Mouse (Mus musculus): ENCODE data around the gene Nr6a1. TPM values are rescaled to one million over a fixed set of nuclear protein-coding genes. Genes with fewer than 3 reads are reported as not detected.

Gene Nr6a1
- polyA plus RNA-seq, 1 experiment from 2014 or later, result 5.2 TPM

- Histone ChIP-seq H3K4me1 (0 out of 2 replicates have a peak, but pooled peaks cover 5% of the 10 kb centered on the region), H3K4me3 (no peak overlapping the region), H3K36me3 (no peaks in the 10 kb centered on the region), H3K27me3 (replicated peaks) (peaks cover 56% of the 10 kb centered on the region), H3K9me3 (no peaks in the 10 kb centered on the region), H3K9ac (no peak overlapping the region), H3K4me2 (replicated peaks) (no peak overlapping the region), H3K27ac (no peak overlapping the region)
- WGBS, result 83% methylated on average over 9 of the region's 9 CpGs
- no peak for ATAC-seq (ENCODE audit: low FRiP score, low read depth)
These were observed 223.2 kb downstream of the Nr6a1 start for GRCm38 (mm10) chr2:38704336-38704735.

- Histone ChIP-seq H3K4me2 (replicated peaks) (no peak overlapping the region), H3K4me3 (no peak overlapping the region), H3K4me1 (peaks cover 17% of the 10 kb centered on the region), H3K27me3 (replicated peaks) (peaks cover 20% of the 10 kb centered on the region), H3K9me3 (no peaks in the 10 kb centered on the region), H3K27ac (no peak overlapping the region), H3K9ac (no peak overlapping the region), H3K36me3 (no peaks in the 10 kb centered on the region)
- 69% methylated on average over 5 of the region's 5 CpGs for WGBS
- ATAC-seq (ENCODE audit: low FRiP score, low read depth), result no peak
These were observed 227.3 kb downstream of the Nr6a1 start for GRCm38 (mm10) chr2:38700177-38700576.

- Histone ChIP-seq H3K27me3 (replicated peaks) (peaks cover 25% of the 10 kb centered on the region), H3K36me3 (no peaks in the 10 kb centered on the region), H3K4me3 (no peak overlapping the region), H3K27ac (no peak overlapping the region), H3K4me2 (replicated peaks) (no peak overlapping the region), H3K4me1 (peaks cover 17% of the 10 kb centered on the region), H3K9me3 (no peaks in the 10 kb centered on the region), H3K9ac (no peak overlapping the region)
- WGBS, result 88% methylated on average over 5 of the region's 5 CpGs
- ATAC-seq (ENCODE audit: low FRiP score, low read depth), result no peak
These were observed 228.9 kb downstream of the Nr6a1 start for GRCm38 (mm10) chr2:38698623-38699022.

- Histone ChIP-seq H3K9ac (0 out of 2 replicates have a peak overlapping the region, but pooled peaks have one; percentile 27), H3K36me3 (no peaks in the 10 kb centered on the region), H3K27me3 (replicated peaks) (peaks cover 22% of the 10 kb centered on the region), H3K4me3 (no peak overlapping the region), H3K9me3 (no peaks in the 10 kb centered on the region), H3K27ac (no peak overlapping the region), H3K4me2 (replicated peaks) (peak overlapping the region; percentile 33), H3K4me1 (peaks cover 17% of the 10 kb centered on the region)
- ATAC-seq (ENCODE audit: low FRiP score, low read depth), result peak; percentile 72
- WGBS, result 18% methylated on average over 27 of the region's 27 CpGs
These were observed 230.1 kb downstream of the Nr6a1 start for GRCm38 (mm10) chr2:38697128-38698120.

- no peak overlapping the region for H3K27ac ChIP-seq
- 65% methylated on average over 9 of the region's 9 CpGs for WGBS
- peaks cover 17% of the 10 kb centered on the region for H3K27me3 ChIP-seq (replicated peaks)
- H3K4me3 ChIP-seq, result no peak overlapping the region
- H3K4me1 ChIP-seq, result peaks cover 17% of the 10 kb centered on the region
- no peaks in the 10 kb centered on the region for H3K9me3 ChIP-seq
- no peak for ATAC-seq (ENCODE audit: low FRiP score, low read depth)
- no peak overlapping the region for H3K9ac ChIP-seq
- H3K36me3 ChIP-seq, result no peaks in the 10 kb centered on the region
- H3K4me2 ChIP-seq (replicated peaks), result no peak overlapping the region
These were observed 231.7 kb downstream of the Nr6a1 start for GRCm38 (mm10) chr2:38695770-38696169.

GRCm38 (mm10) chr2:38691542-38691941 lies 235.9 kb downstream of the Nr6a1 start:
- no peak for ATAC-seq (ENCODE audit: low FRiP score, low read depth)
- Histone ChIP-seq H3K9me3 (no peaks in the 10 kb centered on the region), H3K4me2 (replicated peaks) (no peak overlapping the region), H3K27me3 (replicated peaks) (peaks cover 16% of the 10 kb centered on the region), H3K27ac (no peak overlapping the region), H3K36me3 (no peaks in the 10 kb centered on the region), H3K4me3 (no peak overlapping the region), H3K9ac (no peak overlapping the region), H3K4me1 (peaks cover 22% of the 10 kb centered on the region)
- WGBS, result 21% methylated on average over 8 of the region's 8 CpGs

GRCm38 (mm10) chr2:38689881-38690280 lies 237.6 kb downstream of the Nr6a1 start:
- H3K4me1 ChIP-seq, result peaks cover 21% of the 10 kb centered on the region
- peaks cover 15% of the 10 kb centered on the region for H3K27me3 ChIP-seq (replicated peaks)
- no peak overlapping the region for H3K4me2 ChIP-seq (replicated peaks)
- H3K9ac ChIP-seq, result no peak overlapping the region
- H3K4me3 ChIP-seq, result no peak overlapping the region
- H3K27ac ChIP-seq, result no peak overlapping the region
- no peaks in the 10 kb centered on the region for H3K9me3 ChIP-seq
- no peak for ATAC-seq (ENCODE audit: low FRiP score, low read depth)
- H3K36me3 ChIP-seq, result no peaks in the 10 kb centered on the region
- WGBS, result 39% methylated on average over 1 of the region's 1 CpGs

- Histone ChIP-seq H3K4me2 (replicated peaks) (peak overlapping the region; percentile 56), H3K4me1 (peaks cover 21% of the 10 kb centered on the region), H3K9me3 (no peaks in the 10 kb centered on the region), H3K27ac (no peak overlapping the region), H3K27me3 (replicated peaks) (peaks cover 11% of the 10 kb centered on the region), H3K4me3 (peak overlapping the region; percentile 27), H3K9ac (peak overlapping the region; percentile 38), H3K36me3 (no peaks in the 10 kb centered on the region)
- peak; percentile 88 for ATAC-seq (ENCODE audit: low FRiP score, low read depth)
- WGBS, result 3% methylated on average over 29 of the region's 29 CpGs
These were observed 238.5 kb downstream of the Nr6a1 start for GRCm38 (mm10) chr2:38688791-38689520.

- 72% methylated on average over 3 of the region's 3 CpGs for WGBS
- no peak overlapping the region for H3K4me3 ChIP-seq
- no peak overlapping the region for H3K4me2 ChIP-seq (replicated peaks)
- no peak overlapping the region for H3K9ac ChIP-seq
- peaks cover 21% of the 10 kb centered on the region for H3K4me1 ChIP-seq
- no peak overlapping the region for H3K27ac ChIP-seq
- H3K27me3 ChIP-seq (replicated peaks), result peaks cover 9% of the 10 kb centered on the region; the same call in 1 of the 2 replicates
- H3K36me3 ChIP-seq, result no peaks in the 10 kb centered on the region
- no peak for ATAC-seq (ENCODE audit: low FRiP score, low read depth)
- H3K9me3 ChIP-seq, result no peaks in the 10 kb centered on the region
These were observed 241.7 kb downstream of the Nr6a1 start for GRCm38 (mm10) chr2:38685746-38686145.

- H3K36me3 ChIP-seq, result no peaks in the 10 kb centered on the region
- no peak overlapping the region for H3K4me3 ChIP-seq
- no peak overlapping the region for H3K27ac ChIP-seq
- H3K9me3 ChIP-seq, result no peaks in the 10 kb centered on the region
- H3K4me1 ChIP-seq, result peaks cover under 1% of the 10 kb centered on the region; the same call in 1 of the 2 replicates
- H3K27me3 ChIP-seq (replicated peaks), result 0 out of 2 replicates have a peak, but pooled peaks cover 3% of the 10 kb centered on the region
- no peak for ATAC-seq (ENCODE audit: low FRiP score, low read depth)
- no peak overlapping the region for H3K9ac ChIP-seq
- H3K4me2 ChIP-seq (replicated peaks), result no peak overlapping the region
- WGBS, result 83% methylated on average over 5 of the region's 5 CpGs
These were observed 244.4 kb downstream of the Nr6a1 start for GRCm38 (mm10) chr2:38683083-38683482.

- Histone ChIP-seq H3K4me3 (no peak overlapping the region), H3K4me2 (replicated peaks) (no peak overlapping the region), H3K27me3 (replicated peaks) (0 out of 2 replicates have a peak, but pooled peaks cover 3% of the 10 kb centered on the region), H3K9ac (no peak overlapping the region), H3K27ac (no peak overlapping the region), H3K4me1 (no peaks in the 10 kb centered on the region), H3K9me3 (no peaks in the 10 kb centered on the region), H3K36me3 (no peaks in the 10 kb centered on the region)
- 95% methylated on average over 5 of the region's 5 CpGs for WGBS
- ATAC-seq (ENCODE audit: low FRiP score, low read depth), result no peak
These were observed 245.3 kb downstream of the Nr6a1 start for GRCm38 (mm10) chr2:38682209-38682608.

- Histone ChIP-seq H3K9me3 (no peaks in the 10 kb centered on the region), H3K36me3 (no peaks in the 10 kb centered on the region), H3K4me3 (no peak overlapping the region), H3K27ac (no peak overlapping the region), H3K27me3 (replicated peaks) (0 out of 2 replicates have a peak, but pooled peaks cover 3% of the 10 kb centered on the region), H3K4me2 (replicated peaks) (no peak overlapping the region), H3K4me1 (no peaks in the 10 kb centered on the region), H3K9ac (no peak overlapping the region)
- ATAC-seq (ENCODE audit: low FRiP score, low read depth), result no peak
These were observed 248.5 kb downstream of the Nr6a1 start for GRCm38 (mm10) chr2:38678947-38679346.

All from neural tube, embryonic 12.5 days (tissue).